Mouse (Mus musculus) common myeloid progenitor, adult 5-6 weeks (primary cell): Measurements from ENCODE around the gene Snai3. TPM values are rescaled to one million over a fixed set of nuclear protein-coding genes. Genes with fewer than 3 reads are reported as not detected.

ENCODE experiments used
- ATAC-seq: replicated peaks from 2 replicates; pipeline ENCODE4 v1.8.0; 2016; ENCODE audit warnings: low read depth, mild to moderate bottlenecking, moderate TSS enrichment, inconsistent platforms; ENCODE audit not compliant: poor library complexity, severe bottlenecking
- total RNA-seq: library from RNA; stranded (forward); fragments of 200-1000, 187-1606 nt; gene quantifications from 2 replicates; pipeline ENCODE4 v1.2.3, GENCODE M21; 2017

The Snai3 gene
- total RNA-seq, 1 experiment from 2014 or later = not detected

- ATAC-seq = peak; percentile 64
These were observed 27.9 kb downstream of the Snai3 start, which contains the start of gene Cyba for GRCm38 (mm10) chr8:122432443-122433268. TSS of gene Cyba (minus strand) at chr8:122432930.

GRCm38 (mm10) chr8:122431694-122432442 is 28.7 kb downstream of the Snai3 start:
- ATAC-seq = no peak

GRCm38 (mm10) chr8:122430646-122431045 is 29.9 kb downstream of the Snai3 start:
- ATAC-seq = no peak

DNA sequence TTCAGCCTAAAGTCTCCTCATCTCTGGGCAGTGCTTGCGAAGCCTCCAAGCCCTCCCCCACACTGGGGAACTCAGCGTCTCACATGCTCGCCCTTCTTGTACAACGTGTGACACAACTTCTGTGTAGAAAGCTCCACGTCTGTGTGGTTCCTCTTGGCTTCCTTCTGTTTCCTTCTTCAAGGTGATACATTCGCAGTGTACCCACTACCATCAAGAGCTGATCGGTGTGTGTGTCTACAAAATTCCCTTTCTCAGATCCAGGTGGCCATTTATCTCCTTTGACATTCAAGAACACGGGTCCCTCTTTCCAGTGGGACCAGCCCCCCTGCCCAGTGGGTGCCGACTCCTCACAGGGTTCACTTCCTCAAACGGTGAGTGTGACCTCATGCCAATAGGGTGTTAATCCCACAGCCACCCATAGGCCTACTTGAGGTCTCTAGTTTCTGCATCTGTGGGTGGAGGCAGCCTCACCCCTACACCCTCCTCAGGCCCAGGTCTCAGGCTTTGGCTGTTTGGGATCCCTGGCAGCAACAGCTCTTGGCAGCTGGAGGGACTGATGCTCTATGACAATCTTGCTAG is 30.4 kb downstream of the Snai3 start:
- peak; percentile 63 for ATAC-seq

DNA sequence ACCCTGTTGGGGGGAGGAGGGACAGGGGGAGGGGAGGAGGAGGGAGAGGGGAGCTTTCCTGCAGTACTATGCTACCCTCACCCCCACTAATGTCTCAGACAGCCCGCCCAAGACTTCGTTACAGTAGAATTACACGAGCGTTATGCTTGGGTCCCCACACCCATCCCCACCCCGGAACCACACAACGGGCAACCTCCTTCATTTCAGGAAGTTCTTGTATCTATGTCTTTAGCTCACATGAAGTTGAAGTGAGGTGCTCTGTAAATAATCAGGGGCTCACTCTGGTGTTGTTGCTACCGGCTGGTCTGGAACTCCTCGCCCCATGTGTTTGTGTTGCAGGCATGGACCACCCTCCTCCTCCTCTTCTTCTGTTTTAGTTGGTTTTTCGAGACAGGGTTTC is 32.4 kb downstream of the Snai3 start:
- ATAC-seq = no peak

- ATAC-seq = no peak
These were observed 32.9 kb downstream of the Snai3 start for GRCm38 (mm10) chr8:122427607-122428006.

DNA sequence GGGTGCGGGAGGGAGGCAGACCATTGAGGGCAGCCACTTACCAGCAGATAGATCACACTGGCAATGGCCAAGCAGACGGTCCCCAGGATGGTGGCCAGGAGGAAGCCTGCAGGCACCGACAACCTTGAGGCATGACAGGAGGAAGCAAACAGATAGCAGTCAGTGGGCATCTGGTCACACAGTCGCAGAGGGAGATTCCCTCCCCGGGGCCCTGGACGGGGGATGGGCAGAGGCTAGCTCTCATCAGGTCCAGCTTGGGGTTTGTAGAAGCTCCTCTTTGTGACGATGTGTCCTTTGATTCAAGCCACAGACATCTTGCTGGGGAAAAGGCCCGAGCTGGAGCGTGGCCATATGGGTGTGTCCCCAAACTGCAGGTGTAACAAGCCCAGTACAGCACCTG is 34.4 kb downstream of the Snai3 start:
- ATAC-seq = no peak

GRCm38 (mm10) chr8:122423659-122424058 is 36.9 kb downstream of the Snai3 start:
- no peak for ATAC-seq

- no peak for ATAC-seq
These were observed 37.3 kb downstream of the Snai3 start for GRCm38 (mm10) chr8:122423217-122423616.

DNA sequence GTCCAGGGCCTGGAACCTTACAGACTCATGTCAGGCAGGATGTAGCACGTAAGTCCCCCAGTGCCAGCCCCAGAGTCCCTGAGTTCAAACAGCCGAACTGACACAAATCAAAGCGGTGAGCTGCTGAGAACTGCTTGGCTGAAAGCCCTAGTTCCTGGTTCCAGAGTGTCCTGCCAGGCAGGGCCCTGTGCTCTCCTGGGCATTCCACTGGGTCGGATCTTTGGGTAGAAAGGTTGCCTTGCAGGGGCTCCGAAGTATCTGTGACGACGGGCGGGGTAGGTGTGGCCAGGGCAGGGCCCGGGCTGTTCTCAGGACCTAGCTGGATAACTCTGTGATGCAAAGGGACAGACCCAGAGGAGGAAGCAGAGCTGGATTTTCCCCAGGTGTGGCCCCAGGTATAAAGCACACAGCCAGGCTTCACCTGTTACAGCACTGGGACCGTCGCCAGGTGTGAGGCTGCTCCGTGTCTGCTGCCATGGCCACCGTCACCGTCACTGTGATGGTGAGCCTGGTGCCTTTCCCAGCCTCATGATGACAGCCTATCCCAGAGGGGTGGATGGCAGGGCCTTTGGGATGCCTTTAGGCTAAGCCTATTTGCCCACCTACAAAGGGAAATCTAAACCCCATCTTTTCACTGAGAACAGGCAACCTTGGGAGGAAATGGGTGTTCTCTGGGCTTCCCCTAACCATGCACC is 39.0 kb downstream of the Snai3 start, which contains the start of gene Il17c:
Gene Il17c, plus strand, starts transcription at position 645 of the 695 bp plus-strand sequence.
- ATAC-seq = no peak

DNA sequence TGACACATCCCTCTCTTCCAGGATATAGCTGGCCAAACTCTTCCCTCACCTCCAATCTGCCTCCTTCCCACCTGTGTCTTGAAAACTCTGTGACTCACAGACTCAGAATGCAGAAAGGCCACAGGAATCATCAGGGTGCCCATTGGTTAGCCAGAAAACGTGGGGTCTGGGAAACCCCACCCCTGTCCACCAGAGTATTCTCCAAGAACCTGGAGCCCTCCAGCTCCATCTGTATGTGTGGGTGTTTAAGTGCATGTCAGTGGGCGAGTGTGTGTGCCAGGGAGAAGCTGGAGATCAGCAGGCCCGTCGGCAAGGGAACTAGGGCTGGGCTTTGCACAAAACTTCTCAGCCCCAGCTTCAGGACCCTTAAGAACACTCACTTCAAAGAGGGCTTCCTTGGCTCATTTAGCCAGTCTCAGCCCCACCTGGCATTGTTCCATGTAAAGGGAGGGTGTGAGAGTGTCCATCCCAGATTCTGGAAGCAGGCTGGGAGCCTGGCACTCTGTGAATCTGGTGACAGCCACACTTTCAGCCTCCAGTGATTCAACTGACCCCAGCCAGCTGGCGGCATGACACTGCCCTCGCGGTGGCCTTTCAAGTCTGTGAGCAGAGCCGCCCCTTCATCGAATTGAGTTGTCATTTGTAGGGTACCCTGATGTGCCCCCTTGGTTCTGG is 40.5 kb downstream of the Snai3 start:
- ATAC-seq = no peak

DNA sequence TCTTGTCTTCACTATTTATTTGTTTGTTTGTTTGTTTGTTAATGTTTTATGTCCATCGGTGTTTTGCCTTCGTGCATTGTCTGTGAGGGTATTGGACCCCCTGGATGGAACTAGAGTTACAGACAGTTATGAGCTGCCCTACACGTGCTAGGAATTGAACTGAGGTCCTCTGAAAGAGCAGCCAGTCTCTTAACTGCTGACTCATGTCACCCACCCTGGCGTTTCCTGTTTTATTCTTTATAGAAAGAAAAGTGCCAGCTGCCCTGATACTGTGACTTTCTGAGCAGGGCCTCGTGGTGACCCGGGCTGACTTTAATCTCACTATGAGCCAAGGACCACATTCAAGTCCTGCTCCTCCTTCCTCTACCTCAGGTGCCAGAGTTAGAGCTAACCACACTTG is 45.0 kb downstream of the Snai3 start:
- ATAC-seq = peak; percentile 61

GRCm38 (mm10) chr8:122414311-122414710 is 46.2 kb downstream of the Snai3 start:
- no peak for ATAC-seq

GRCm38 (mm10) chr8:122407678-122408077 is 52.9 kb downstream of the Snai3 start:
- no peak for ATAC-seq

GRCm38 (mm10) chr8:122405146-122405805 is 55.3 kb downstream of the Snai3 start:
- ATAC-seq = peak; percentile 53
